Mouse (Mus musculus): ENCODE measurements around the gene B9d1.

- TF ChIP-seq CTCF (IDR thresholded peaks at IDR 0.05; ENCODE audit: borderline replicate concordance, control insufficient read depth, extremely low read depth, insufficient read depth, low read length, poor library complexity) (no peak), POLR2A (IDR thresholded peaks at IDR 0.05; ENCODE audit: control insufficient read depth, extremely low read depth, insufficient read depth, low read length, poor library complexity) (no peak)
Observed at GRCm38 (mm10) chr11:61536952-61537351, 32.0 kb downstream of the B9d1 start.

Measured in thymus, adult 2 months (tissue).